Mouse (Mus musculus): ENCODE results near the gene Tnfsf10.
"Not testable (repeated sequence)": the region's sequence is repeated elsewhere in the genome, so short reads cannot be mapped to it uniquely, and the experiment has no call there.

Tnfsf10 gene

DNA sequence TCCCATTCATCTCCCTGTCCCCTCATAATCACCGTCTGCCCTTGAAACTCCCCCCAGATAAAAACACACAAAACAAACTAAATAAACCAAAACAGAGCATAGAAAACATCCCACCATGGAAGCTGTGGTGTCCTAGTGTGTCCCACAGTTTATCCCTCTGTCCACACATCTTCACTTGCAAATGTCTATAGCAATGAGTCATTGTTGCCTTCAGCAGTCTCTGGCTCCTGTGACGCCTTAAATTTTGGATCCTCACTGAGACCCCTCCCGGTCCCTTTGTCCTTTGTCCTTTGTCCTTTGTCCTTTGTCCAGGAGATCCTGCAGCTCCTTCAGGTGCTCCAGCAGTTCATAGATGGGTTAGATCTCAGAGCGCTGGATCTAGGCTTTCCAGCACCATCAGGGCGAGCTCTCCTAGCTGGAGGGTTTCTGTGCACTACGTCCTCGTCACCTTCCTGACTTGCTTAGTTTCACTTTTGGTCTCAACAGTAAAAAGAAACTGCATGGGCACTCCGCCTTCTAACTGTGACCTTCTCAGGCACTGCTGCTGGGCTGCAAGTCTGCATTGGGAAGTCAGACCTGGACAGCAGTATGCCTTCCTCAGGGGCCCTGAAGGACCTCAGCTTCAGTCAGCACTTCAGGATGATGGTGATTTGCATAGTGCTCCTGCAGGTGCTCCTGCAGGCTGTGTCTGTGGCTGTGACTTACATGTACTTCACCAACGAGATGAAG lies at the start of gene Tnfsf10:
Gene Tnfsf10, plus strand, starts transcription at position 470 of the 729 bp plus-strand sequence.
- DNase-seq (ENCODE audit: low spot score in 2 of 2), result no peak

DNA sequence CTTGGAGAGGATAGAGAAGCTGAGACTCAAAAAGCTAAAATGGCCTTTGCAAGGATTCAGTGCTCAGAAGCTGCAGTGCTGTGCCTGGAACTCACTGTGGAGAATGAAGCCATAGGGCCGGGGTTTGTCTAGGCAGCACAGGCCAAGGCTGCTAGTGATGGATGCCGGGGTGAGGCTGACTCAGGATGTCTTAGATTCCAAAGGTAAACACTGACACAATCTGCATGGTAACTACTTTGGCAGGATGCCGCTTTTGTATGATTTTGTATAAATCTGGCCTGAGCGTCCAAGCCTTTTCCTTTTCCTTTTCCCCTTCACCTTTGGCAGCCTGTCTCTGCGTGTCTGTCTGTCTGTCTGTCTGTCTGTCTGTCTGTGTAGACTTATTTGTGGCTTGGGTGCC lies 49.5 kb upstream of the Tnfsf10 start:
- no peak for DNase-seq (ENCODE audit: low spot score in 2 of 2)

DNA sequence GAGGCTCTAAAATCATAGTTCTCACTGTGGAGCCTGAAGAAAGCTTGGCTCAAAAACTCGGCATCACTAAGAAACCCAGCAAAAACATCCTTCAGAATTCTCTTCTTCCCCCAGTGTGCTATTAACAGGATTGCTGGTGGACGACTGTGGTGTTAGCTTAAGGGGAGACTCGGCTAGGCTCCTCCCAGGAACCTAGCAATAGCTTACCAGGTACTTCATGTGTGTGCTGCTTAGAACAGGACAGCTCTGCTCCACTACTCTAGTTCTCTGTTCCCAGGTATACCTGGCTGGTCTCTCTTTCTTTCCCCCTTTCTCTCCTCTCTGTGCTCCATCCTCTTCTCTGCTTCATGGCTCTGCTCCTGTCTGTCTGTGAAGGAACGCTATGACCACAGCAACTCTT lies 48.9 kb upstream of the Tnfsf10 start:
- DNase-seq (ENCODE audit: low spot score in 2 of 2), result no peak

DNA sequence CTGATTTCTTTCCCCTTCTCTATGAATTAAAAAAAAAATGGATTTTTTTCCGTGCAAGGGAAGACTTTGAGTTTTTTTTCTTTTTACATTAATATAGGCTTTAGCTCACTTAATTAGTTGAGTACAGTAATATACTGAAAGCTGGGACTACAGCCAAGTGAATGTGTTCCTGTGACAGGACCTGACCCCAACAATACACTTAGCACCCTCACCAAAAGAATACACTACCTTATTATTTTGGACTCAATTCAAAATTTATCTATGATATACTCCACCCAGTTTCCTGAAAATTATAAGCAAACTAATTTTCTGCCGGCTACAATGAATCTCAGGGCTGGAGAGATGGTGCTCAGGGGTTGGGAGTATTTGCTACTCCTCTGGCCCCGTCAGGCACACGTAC lies 47.7 kb upstream of the Tnfsf10 start:
- no peak for DNase-seq (ENCODE audit: low spot score in 2 of 2)

DNA sequence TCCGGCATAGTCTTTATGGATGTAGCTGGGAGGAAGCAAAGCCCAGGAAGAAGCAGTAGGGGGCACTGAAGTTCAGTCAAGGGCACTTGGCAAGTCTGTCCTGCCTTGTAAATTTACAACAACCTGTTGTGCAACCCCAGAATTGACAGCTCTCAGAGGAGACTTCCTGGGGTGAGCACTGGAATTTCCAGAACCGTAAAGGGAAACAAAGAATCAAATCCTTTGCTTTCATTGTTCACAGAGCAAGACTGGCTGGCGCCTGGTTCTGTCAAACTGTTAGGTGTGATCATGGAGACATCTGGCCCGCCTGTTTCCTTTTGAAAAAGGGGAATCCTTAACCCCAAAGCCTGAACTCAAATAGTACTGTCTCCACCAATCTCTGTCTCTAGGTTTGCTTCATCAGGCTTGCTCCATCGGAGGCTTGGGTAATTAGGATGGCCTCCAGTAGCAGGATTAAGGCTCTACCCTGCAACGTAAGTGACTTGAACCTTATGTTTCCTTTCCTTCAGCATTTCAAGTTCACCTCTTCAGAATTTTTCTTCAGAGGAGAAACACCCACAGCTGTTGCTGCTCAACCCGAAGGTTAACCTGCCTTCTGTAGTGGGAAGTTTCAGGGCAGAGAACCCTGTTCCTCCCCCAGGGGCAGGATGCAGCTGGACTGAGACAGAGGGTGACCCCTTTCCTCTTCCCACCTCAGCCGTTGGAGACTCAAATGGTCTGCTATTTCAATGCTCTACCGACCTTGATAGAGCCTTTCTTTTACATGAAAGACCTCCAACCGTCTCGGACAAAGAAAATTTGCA lies 46.5 kb upstream of the Tnfsf10 start:
- no peak for DNase-seq (ENCODE audit: low spot score in 2 of 2)

DNA sequence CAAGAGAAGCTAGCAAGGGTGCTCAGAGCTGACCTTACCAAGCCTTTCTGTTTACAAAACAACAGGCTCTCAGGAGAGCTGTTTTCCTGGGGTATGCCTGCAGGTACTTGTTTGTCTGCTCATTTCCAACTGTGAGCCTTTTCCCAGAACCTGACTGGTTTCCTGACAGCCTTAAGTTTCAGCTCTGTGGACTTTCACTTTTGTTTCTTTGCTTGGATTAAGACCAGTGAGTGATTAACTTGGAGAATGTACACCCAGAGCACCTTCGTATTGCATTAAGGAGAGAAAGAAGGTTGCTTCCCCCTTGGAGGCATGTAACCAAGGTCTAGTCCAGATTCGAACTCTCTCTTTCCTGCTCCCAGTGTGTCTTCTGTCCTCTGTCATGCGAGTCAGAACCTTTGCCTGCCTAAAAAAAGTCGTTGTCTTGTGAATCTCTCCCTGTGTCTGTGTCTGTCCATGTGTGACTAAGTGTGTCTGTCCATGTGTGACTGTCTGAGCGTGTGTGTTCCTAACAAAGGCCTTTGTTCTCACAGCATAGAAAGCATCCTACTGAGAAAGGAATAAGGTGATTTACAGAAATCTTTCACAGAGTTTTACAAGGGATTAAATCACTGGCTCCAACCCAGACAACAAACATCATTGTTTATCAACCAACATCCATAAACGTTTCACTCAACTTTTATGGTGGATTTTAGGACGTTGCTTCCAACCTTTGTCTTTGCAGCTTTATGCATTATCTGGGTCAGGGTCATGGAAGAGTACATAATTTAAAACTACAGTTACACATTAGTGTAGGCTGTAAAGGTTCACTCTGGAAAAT lies 43.7 kb upstream of the Tnfsf10 start:
- no peak for DNase-seq (ENCODE audit: low spot score in 2 of 2)

DNA sequence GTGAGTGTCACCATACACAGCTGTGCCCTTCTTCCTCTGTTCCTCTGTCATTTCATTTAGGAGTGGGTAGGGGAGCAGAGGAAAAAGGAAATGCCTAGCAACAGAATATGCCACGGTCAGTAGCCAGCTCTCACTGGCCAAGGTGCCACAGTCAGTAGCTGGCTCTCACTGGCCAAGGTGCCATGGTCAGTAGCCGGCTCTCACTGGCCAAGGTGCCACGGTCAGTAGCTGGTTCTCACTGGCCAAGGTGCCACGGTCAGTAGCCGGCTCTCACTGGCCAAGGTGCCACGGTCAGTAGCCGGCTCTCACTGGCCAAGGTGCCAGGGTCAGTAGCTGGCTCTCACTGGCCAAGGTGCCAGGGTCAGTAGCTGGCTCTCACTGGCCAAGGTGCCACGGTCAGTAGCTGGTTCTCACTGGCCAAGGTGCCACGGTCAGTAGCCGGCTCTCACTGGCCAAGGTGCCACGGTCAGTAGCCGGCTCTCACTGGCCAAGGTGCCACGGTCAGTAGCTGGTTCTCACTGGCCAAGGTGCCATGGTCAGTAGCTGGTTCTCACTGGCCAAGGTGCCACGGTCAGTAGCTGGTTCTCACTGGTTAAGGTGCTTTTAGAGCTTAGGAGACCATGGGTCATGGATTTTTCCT lies 37.4 kb upstream of the Tnfsf10 start:
- DNase-seq (ENCODE audit: low spot score in 2 of 2), result not testable (repeated sequence)

DNA sequence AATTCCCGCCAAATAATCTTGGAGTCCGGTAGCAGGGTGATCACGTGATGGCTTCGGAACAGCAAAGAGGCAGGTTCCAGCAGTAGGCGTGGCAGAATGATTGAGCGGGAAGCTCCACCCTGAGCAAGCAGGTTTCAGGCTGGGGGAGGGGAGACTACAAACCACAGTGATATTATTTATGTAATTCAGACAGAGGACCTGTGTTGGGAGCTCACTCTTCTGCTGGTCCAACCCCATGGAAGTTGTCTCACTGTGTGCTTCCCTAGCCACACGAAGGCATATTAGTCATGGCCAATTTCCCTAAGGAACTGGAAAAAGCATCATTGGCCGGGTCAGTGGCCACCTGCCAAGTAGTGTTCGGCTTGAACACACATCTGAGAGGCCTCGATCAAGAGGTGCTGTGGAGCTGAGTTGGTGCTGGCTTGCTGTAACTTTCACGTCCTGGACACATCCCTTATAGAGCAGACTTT lies 36.5 kb upstream of the Tnfsf10 start:
- DNase-seq (ENCODE audit: low spot score in 2 of 2), result no peak

DNA sequence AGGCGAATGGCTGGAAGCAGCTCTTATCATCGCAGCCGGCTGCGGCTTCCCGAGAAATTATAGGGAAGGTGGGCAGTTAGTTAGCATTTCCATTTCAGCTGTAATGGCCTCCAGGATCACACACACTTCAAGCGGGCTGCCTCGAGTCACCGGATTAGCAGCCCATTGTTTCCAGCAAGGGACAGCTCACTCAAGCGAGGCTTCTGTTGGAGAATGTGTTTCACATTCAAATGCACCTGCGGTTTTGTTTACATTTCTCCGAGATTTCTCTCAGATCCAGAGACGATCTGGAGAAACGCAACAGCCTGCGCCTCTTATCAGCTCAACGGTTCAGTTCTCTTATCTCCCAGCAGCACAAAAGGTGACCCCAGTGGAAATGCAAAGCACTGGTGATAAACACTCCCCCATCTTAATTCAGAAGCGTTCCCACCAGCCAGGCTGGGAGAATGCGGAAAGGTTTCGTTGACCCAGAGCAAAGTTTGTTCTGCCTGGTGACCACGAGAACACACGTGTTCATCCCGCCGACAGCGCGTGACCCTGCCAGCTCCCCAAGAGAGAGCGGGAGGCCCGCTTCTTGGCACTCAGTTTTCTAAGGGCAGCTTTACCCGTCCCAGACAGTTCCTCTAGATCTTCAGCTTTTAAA lies 33.6 kb upstream of the Tnfsf10 start:
- DNase-seq (ENCODE audit: low spot score in 2 of 2), result peak in 1 of 2 experiments; percentile 5

DNA sequence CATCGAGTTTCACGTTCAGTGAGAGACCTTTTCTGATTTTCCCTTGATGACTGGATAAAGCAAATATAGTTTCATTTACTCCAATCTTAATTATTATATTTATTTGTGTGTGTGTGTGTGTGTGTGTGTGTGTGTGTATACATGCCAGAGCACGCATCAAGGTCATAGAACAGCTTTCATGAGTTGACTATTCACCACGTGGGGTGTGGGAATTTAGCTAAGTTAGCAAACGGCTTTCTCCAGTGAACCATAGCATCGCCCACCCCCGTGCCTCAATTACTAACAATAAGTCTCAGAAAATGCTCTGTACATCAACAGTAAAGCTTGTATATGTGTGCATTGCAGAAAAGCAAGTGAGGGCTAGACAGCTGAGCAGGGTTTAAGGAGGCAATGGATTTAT lies 33.0 kb upstream of the Tnfsf10 start:
- no peak for DNase-seq (ENCODE audit: low spot score in 2 of 2)

DNA sequence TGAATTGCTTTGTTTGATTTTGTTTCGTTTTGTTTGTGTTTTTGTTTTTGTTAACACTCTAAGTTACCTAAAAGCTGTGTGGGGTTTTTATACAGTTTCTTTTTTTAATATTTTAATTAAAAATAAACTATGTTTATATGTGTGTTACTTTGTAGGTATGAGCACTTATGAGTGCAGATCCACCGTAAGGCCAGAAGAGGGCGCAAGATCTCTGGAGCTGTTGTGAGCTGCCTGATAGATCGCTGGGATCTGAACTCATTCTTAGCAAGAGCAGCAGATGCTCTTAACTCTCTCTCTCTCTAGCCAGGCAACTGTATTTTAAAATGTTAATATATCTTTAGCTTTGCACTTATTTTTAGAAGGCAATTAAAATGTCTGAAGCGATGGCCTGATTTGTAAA lies 32.6 kb upstream of the Tnfsf10 start:
- no peak for DNase-seq (ENCODE audit: low spot score in 2 of 2)

DNA sequence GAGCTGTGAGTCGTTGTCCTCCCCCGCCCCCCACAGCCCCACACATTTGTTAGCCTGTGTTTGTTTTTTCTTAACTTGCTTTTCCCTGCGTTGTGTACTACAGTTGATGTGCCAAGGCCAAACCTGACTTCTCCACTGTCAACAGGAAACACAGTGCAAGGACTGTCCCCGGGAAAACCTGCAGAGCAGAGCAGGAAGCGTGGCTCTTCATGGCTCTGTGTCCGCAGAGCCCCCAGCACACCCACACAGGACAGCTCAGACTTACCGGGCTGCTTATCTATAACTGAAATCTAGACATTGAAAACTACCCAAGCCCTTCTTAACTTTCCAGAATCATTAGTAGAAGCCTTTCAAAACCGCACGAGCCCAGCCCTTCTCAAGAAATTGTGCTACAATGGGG lies 31.8 kb upstream of the Tnfsf10 start:
- no peak for DNase-seq (ENCODE audit: low spot score in 2 of 2)

DNA sequence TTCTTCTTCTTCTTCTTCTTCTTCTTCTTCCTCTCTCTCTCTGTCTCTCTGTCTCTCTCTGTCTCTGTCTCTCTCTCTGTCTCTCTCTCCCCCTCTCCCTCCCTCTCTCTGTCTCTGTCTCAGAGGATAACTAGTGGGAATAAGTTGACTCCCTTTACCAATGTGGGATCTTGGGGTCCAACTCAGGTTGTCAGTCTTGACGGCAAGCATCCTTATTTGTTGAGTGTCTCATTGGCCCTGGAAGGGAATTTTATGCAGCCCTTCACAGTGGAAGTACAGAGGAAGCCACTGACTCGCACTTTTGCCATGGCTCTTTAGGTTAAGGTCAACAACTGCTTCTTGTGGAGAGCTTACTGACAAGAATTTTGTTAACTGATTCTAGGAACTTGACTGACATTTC lies 28.5 kb upstream of the Tnfsf10 start:
- no peak for DNase-seq (ENCODE audit: low spot score in 2 of 2)

DNA sequence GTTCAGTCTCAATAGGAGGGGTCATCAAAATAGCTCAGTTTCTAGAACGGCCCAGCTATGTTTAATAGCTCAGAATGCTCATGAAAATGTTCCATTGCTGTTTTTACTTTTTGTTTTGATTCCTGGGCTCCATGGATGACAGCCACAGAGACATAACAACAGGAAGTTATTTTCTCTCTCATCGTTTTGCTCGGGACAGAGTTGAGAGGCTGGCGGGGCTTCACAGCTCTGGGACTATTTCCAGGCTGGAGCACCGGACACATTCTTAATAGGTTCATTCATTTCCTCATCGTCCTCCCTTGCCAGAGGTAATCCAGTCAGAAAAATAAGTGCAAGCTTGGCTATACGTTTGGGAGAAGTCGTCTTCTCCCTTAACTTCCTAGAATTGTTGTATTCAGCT lies 27.9 kb upstream of the Tnfsf10 start:
- no peak for DNase-seq (ENCODE audit: low spot score in 2 of 2)

DNA sequence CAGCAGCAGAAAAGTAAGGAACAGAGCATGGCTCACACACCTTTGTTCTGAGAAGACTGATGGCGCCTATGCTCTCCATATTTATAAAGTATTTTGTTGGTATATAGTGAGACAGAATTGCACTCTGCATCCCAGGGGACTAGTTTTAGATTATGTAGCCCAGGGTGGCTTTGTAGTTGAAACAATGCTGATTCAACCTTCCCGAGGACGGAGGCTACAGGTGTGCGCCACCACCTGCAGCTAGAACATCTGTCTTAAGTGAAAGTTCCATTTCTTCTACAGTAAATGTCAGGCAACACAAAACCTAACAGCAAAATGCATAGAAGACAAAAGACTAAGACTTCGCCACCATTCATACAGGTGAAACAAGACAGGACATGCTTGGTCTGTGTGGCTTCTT lies 26.5 kb upstream of the Tnfsf10 start:
- DNase-seq (ENCODE audit: low spot score in 2 of 2), result no peak

DNA sequence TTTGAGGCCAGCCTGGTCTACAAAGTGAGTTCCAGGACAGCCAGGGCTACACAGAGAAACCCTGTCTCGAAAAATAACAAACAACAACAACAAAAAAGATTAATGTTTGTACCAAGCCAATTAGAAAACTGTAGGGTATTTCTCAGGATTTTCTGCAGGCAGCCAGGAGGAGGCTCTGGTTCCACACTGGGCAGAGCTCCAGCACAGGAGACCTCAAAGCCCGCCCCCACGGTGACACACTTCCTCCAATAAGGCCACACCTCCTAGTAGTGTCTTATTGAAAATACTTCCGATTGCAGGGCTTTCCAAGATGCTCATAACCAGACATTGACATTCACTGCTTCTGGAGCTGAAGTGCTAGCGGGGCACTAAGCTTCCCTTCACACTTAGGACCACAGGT lies 25.9 kb upstream of the Tnfsf10 start:
- DNase-seq (ENCODE audit: low spot score in 2 of 2), result not testable (repeated sequence)

DNA sequence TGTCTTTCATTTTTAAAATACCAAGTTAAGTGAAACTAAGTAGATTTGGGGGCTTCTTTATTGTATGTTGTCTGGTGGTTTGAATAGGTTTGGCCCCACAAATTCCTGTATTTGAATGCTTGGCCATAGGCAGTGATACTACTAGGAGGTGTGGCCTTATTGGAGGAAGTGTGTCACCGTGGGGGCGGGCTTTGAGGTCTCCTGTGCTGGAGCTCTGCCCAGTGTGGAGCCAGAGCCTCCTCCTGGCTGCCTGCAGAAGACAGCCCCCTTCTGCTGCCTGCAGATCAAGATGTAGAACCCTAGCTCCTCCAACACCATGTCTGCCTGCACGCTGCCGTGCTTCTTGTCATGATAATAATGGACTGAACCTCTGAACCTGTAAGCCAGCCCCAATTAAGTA lies 25.4 kb upstream of the Tnfsf10 start:
- not testable (repeated sequence) for DNase-seq (ENCODE audit: low spot score in 2 of 2)

DNA sequence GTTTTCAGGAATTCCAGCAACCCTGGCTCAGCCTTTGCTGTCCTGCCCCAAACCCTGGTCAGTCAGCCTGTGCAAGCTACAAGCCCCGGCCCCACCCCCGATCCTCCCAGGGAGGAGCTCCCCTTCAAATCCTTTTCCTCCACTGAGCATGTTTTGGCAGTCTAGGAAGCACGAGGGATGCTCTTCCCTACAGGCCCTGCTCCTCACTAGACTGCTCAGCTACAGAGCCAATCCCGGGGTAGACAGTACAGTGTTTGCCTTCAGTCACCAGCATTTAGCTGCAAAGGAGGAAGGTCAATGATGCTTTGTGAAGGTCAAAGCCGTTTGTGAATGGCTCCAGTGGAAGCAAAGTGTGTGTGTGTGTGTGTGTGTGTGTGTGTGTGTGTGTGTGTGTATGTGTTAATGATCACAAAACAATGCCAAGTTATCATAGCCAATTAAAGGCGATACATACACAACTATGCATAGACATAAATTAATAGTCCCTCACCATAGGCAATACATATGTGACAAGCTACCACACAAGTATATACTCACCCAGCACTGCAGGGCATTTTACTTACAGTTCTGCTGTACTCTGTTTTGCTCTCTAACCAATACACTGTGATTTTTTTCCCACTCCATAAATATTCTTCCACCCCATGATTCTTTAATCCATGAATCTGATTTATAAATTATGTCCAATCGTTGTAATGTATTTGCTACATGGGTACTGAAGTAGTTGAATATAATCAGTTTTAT lies 23.0 kb upstream of the Tnfsf10 start:
- DNase-seq (ENCODE audit: low spot score in 2 of 2), result no peak

DNA sequence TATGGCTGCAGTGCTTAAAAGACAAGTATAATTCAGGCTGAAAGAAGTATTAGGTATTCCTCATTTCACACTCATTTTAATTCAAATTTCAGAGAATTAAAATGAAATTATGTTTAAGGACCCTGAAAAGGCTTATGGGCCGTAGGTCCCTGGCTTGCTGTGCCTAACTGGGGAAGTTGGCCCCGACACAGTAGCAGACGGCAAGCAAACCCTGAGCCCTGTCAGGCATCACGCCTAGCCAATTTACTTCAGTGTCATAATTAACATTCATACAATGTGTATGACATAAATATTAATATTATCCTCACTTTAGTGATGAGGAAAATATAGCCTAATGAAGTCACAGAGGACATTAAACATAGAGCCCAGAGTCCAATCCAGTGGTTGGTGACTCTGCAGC lies 16.4 kb upstream of the Tnfsf10 start:
- DNase-seq (ENCODE audit: low spot score in 2 of 2), result no peak

DNA sequence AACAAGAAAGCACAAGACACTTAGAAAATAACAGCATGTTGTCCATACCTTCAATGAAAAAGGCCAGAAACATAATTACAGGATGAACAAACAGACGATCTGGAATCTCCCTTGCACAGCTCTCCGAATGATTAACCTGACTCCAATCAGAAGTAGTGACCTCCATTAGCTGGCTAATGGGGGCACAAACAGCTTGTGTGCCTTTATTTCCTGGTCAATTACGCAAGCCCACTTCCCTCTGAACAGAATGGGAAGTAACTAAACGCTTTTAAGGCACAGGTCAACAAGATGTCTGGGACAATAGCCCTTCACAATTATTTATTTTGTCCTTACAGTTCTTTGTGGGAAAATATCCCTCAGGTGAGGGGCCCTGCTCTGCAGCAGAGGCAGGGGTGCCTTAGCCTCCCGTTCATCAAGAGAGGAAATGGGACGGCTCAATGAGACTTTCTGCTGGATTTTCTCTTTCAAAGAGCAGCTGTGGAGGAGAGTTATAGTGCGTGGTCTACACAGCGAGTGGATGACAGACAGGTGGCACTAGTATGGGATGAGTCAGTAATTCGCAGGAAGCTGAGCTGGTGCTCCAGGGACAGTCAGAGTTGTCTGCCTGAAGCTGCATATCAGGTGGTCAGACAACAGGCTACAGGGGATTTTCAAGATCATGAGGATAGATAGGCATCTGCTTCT lies 14.3 kb upstream of the Tnfsf10 start:
- no peak for DNase-seq (ENCODE audit: low spot score in 2 of 2)

All from cerebellum, postnatal 4 days (tissue).